Mouse (Mus musculus) limb, embryonic 13.5 days (tissue): Measurements from ENCODE around the gene Polr1e. TPM values are rescaled to one million over a fixed set of nuclear protein-coding genes. Genes with fewer than 3 reads are reported as not detected.
"Not testable (repeated sequence)": the region's sequence is repeated elsewhere in the genome, so short reads cannot be mapped to it uniquely, and the experiment has no call there.

ENCODE experiments used
- ATAC-seq: fragments of 200-750 bp; cut with Nextera tagmentation; 2 replicates; pipeline ENCODE4 v1.8.0; 2017; ENCODE audit warnings: low read depth, moderate number of reproducible peaks, moderate TSS enrichment; ENCODE audit not compliant: low FRiP score
- H3K27ac ChIP-seq: fragments of 300-500 bp; sonication (generic); 2 replicates; pipeline ENCODE4 v1.5.1; 2015; ENCODE audit warnings: inconsistent platforms, mild to moderate bottlenecking, moderate library complexity
- H3K27me3 ChIP-seq: fragments of 300-500 bp; sonication (generic); 2 replicates; pipeline ENCODE4 v1.6.1; 2015; ENCODE audit warnings: mild to moderate bottlenecking, inconsistent platforms
- H3K36me3 ChIP-seq: fragments of 300-500 bp; sonication (generic); 2 replicates; pipeline ENCODE4 v1.6.1; 2015; ENCODE audit warnings: inconsistent platforms, mild to moderate bottlenecking, moderate library complexity
- H3K4me1 ChIP-seq: fragments of 300-500 bp; sonication (generic); 2 replicates; pipeline ENCODE4 v1.6.1; 2015; ENCODE audit warnings: inconsistent platforms
- H3K4me2 ChIP-seq: fragments of 300-500 bp; sonication (generic); replicated peaks from 2 replicates; pipeline ENCODE4 v1.6.1; 2015; ENCODE audit warnings: inconsistent platforms, mild to moderate bottlenecking, moderate library complexity
- H3K4me3 ChIP-seq: fragments of 300-500 bp; sonication (generic); 2 replicates; pipeline ENCODE4 v1.5.1; 2015; ENCODE audit warnings: moderate library complexity, mild to moderate bottlenecking, inconsistent platforms
- H3K9ac ChIP-seq: fragments of 300-500 bp; sonication (generic); 2 replicates; pipeline ENCODE4 v1.6.1; 2015; ENCODE audit warnings: mild to moderate bottlenecking, inconsistent platforms
- H3K9me3 ChIP-seq: fragments of 300-500 bp; sonication (generic); 2 replicates; pipeline ENCODE4 v1.6.1; 2016; ENCODE audit warnings: inconsistent platforms
- WGBS: fragments of 180-500 bp; shearing (Covaris S2); methylation state at CpG from one replicate; pipeline ENCODE4 v1.1.7; 2015; 5-methylcytosine and 5-hydroxymethylcytosine counted together
- polyA plus RNA-seq: library from polyadenylated mRNA; unstranded; fragments of >200 nt; fragmentation: Nextera tagmentation; extraction: Ambion mirVana; gene quantifications from 2 replicates; pipeline ENCODE4 v1.2.1, GENCODE M21; 2015

The Polr1e gene
- polyA plus RNA-seq, 1 experiment from 2014 or later = 43.9 TPM

DNA sequence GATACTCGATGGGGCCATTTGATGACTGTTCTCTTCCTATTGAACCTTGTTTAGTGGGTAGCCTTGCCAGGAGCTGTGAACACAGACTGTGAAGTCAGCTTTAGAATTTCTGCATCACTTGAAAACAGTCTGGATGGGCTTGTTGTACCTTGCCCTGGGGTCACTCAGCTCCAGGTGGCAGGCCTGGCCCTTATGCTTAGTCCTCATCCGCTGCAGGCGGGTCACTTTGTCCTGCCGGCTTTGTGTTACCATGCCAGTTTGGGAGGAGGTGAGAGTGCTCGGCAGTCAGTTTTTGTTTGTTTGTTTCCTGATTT lies 36.5 kb upstream of the Polr1e start:
- peaks cover 33% of the 10 kb centered on the region for H3K36me3 ChIP-seq
- H3K27ac ChIP-seq = 0 out of 2 replicates have a peak overlapping the region, but pooled peaks have one; percentile 86
- peak overlapping the region; percentile 76 for H3K4me3 ChIP-seq
- H3K4me1 ChIP-seq = peaks cover 41% of the 10 kb centered on the region
- H3K27me3 ChIP-seq = no peaks in the 10 kb centered on the region
- H3K9me3 ChIP-seq = no peaks in the 10 kb centered on the region
- H3K9ac ChIP-seq = peak overlapping the region; percentile 84
- no peak for ATAC-seq
- H3K4me2 ChIP-seq = peak overlapping the region; percentile 93
- WGBS = 23% methylated on average over 5 of the region's 5 CpGs

DNA sequence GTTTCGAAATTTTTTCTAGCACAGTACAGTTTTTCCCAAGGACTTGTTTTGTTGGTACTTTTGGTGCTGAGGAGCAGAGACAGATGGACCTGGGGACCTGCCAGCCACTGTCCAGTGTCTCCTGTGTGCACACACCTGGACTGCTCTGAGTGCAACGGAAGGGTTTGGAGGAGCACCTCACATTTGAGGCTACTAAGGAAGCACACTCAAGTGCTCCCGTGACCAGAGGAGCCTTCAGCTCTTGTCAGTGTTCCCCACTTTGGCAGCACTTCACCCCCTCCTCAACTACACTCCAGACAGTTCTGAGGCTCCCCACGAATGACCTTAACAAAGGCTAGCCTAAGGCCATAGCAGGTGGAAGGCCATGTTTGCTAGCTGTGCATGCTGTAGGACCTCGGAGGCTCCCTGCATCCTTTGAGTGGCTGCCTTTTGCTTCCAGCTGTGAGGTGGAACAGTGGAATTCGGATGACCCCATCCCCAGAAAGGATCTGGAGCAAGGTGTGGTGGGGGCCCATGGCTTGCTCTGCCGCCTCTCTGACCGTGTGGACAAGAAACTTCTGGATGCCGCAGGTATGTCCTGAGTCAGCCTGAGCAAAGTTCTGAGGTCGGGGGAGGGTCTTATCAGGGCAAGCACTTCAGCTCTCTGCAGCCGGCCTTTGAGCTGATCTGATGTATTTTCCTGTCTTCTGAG lies 35.8 kb upstream of the Polr1e start:
- Histone ChIP-seq H3K4me2 (peak overlapping the region; percentile 93), H3K9me3 (no peaks in the 10 kb centered on the region), H3K27ac (no peak overlapping the region), H3K4me1 (peaks cover 41% of the 10 kb centered on the region), H3K9ac (peak overlapping the region; percentile 84; the same call in 1 of the 2 replicates), H3K27me3 (no peaks in the 10 kb centered on the region), H3K36me3 (peaks cover 40% of the 10 kb centered on the region), H3K4me3 (peak overlapping the region; percentile 76)
- ATAC-seq = no peak
- WGBS = 73% methylated on average over 11 of the region's 11 CpGs

DNA sequence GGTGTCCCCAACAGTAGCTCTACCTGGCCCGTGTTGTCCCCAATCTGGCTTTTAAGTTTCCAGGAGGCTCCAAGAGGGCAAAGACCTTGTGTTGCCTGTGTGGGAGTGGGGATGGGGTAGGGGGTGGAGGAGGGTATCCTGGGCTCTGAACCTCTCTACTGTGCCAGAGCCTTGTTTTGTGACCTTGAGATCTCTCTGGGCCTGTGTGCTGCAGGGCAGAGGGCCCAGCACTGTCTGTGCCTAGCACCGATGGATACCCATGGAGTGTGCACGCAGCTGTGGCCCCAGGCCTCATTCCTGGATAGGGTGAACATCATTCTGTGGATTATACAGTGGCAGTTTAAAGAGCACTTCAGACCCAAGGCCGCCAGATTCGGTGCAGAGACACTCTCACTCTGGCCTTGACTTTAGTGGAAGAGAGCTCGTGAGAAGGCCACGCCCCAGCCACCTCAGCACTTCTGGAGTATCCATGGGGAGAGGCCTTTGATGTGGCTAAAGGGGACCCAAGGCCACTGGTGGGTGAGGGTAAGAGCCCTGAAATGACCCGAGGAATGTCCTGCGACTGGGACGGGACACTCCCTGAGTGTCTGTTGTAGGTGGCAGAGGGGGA lies 35.1 kb upstream of the Polr1e start:
- ATAC-seq = no peak
- Histone ChIP-seq H3K27ac (no peak overlapping the region), H3K4me3 (no peak overlapping the region), H3K27me3 (no peaks in the 10 kb centered on the region), H3K4me2 (peak overlapping the region; percentile 93), H3K9ac (no peak overlapping the region), H3K4me1 (peaks cover 41% of the 10 kb centered on the region), H3K9me3 (no peaks in the 10 kb centered on the region), H3K36me3 (peaks cover 46% of the 10 kb centered on the region)
- 86% methylated on average over 10 of the region's 10 CpGs for WGBS

- peaks cover 86% of the 10 kb centered on the region for H3K36me3 ChIP-seq
- ATAC-seq = no peak
- H3K4me3 ChIP-seq = no peak overlapping the region
These were observed 27.8 kb upstream of the Polr1e start for GRCm38 (mm10) chr4:44990560-44990959.

GRCm38 (mm10) chr4:44992330-44992729 lies 26.1 kb upstream of the Polr1e start:
- ATAC-seq, H3K9ac ChIP-seq, H3K4me2 ChIP-seq, H3K27me3 ChIP-seq, H3K4me3 ChIP-seq, H3K27ac ChIP-seq, H3K4me1 ChIP-seq, H3K9me3 ChIP-seq: not testable (repeated sequence)
- H3K36me3 ChIP-seq = peaks cover 71% of the 10 kb centered on the region
- 88% methylated on average over 11 of the region's 11 CpGs for WGBS

More at GRCm38 (mm10) chr4:44990560-44990959, 27.8 kb upstream of the Polr1e start:
- Histone ChIP-seq H3K4me2 (no peak overlapping the region), H3K27me3 (no peaks in the 10 kb centered on the region), H3K27ac (no peak overlapping the region), H3K9ac (no peak overlapping the region), H3K9me3 (no peaks in the 10 kb centered on the region), H3K4me1 (no peaks in the 10 kb centered on the region)
- 90% methylated on average over 5 of the region's 5 CpGs for WGBS

DNA sequence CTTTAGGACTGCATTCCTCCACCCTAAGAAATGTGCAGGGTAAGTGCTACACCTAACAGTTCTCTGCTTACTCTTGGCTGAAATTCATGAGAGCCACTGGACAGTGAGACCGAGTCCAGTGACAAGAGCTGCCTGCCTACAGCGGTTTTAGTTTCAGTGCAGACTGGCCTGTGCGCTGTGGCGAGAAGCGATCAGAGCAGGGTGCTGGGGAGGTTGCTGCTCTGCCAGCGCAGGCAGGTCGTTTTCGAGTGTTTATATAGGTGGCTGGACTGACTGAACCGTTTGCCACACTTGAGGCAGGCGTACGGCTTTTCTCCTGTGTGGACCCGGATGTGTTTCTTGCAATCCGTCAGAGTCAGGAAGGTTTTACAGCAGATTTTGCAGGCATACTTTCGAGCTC lies 25.2 kb upstream of the Polr1e start:
- not testable (repeated sequence) for H3K27me3 ChIP-seq, H3K4me3 ChIP-seq, H3K9ac ChIP-seq, H3K4me2 ChIP-seq, H3K27ac ChIP-seq, ATAC-seq, H3K4me1 ChIP-seq, H3K9me3 ChIP-seq
- 80% methylated on average over 14 of the region's 14 CpGs for WGBS
- H3K36me3 ChIP-seq = peaks cover 65% of the 10 kb centered on the region

GRCm38 (mm10) chr4:44993847-44994246 lies 24.5 kb upstream of the Polr1e start:
- Histone ChIP-seq H3K9ac (no peak overlapping the region), H3K9me3 (no peaks in the 10 kb centered on the region), H3K27me3 (no peaks in the 10 kb centered on the region), H3K4me3 (no peak overlapping the region), H3K4me1 (no peaks in the 10 kb centered on the region; the same call in 1 of the 2 replicates), H3K4me2 (no peak overlapping the region), H3K27ac (no peak overlapping the region), H3K36me3 (peaks cover 59% of the 10 kb centered on the region)
- WGBS = 94% methylated on average over 9 of the region's 9 CpGs
- ATAC-seq = no peak

- Histone ChIP-seq H3K4me1 (no peaks in the 10 kb centered on the region; the same call in 1 of the 2 replicates), H3K4me3 (no peak overlapping the region), H3K9ac (no peak overlapping the region), H3K36me3 (peaks cover 49% of the 10 kb centered on the region), H3K4me2 (no peak overlapping the region), H3K9me3 (no peaks in the 10 kb centered on the region), H3K27ac (no peak overlapping the region), H3K27me3 (no peaks in the 10 kb centered on the region)
- no peak for ATAC-seq
- 89% methylated on average over 18 of the region's 18 CpGs for WGBS
These were observed 23.6 kb upstream of the Polr1e start for GRCm38 (mm10) chr4:44994776-44995175.

DNA sequence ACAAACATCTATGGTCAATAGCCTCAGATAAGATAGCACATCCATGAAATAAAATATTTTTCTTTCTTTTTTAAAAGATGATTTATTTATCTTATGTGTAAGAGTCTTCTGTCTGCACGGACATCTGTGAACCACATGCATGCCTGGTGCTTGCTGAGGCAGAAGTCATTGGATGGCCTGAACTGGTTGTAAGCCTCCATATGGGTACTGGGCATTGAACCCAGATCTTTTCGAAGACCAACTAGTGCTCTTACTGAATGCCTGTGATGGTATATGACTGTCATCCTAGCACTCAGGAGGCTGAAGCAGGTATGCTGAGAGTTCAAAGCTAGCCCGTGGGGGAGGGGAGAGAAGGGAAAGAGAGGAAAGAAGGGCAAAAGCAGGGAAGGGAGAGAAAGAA lies 20.3 kb upstream of the Polr1e start:
- 82% methylated on average over 3 of the region's 3 CpGs for WGBS

DNA sequence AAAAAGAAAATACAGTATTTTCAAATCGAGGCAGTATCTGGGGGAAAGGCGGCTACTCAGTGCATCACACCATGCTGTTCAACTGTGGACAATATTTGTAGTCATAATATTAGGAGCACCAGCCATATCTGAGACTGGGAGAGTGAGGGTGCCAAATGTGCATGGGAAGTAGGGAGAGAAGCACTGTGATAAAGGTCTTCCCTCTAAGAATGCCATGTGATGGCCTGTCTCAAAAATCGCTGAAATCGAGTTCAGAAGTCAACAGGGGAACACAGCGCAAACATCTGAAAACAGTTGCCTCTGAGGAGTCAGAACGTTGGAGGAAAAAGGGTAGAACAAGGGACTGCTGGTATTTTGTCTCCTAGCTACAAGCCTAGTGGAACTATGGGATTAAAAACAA lies 18.4 kb upstream of the Polr1e start:
- H3K9me3 ChIP-seq = no peaks in the 10 kb centered on the region
- H3K27me3 ChIP-seq = no peaks in the 10 kb centered on the region
- H3K27ac ChIP-seq = no peak overlapping the region
- H3K9ac ChIP-seq = no peak overlapping the region
- peaks cover 11% of the 10 kb centered on the region for H3K36me3 ChIP-seq
- WGBS = 90% methylated on average over 6 of the region's 6 CpGs
- no peak for ATAC-seq
- H3K4me3 ChIP-seq = no peak overlapping the region
- no peaks in the 10 kb centered on the region; the same call in 1 of the 2 replicates for H3K4me1 ChIP-seq
- no peak overlapping the region for H3K4me2 ChIP-seq

More for the DNA sequence above, 20.3 kb upstream of the Polr1e start:
- H3K36me3 ChIP-seq = peaks cover 25% of the 10 kb centered on the region
- no peak overlapping the region for H3K4me3 ChIP-seq
- H3K27me3 ChIP-seq = no peaks in the 10 kb centered on the region
- no peaks in the 10 kb centered on the region for H3K9me3 ChIP-seq
- no peak overlapping the region for H3K9ac ChIP-seq
- no peak overlapping the region for H3K4me2 ChIP-seq
- no peaks in the 10 kb centered on the region; the same call in 1 of the 2 replicates for H3K4me1 ChIP-seq
- no peak for ATAC-seq
- H3K27ac ChIP-seq = no peak overlapping the region

DNA sequence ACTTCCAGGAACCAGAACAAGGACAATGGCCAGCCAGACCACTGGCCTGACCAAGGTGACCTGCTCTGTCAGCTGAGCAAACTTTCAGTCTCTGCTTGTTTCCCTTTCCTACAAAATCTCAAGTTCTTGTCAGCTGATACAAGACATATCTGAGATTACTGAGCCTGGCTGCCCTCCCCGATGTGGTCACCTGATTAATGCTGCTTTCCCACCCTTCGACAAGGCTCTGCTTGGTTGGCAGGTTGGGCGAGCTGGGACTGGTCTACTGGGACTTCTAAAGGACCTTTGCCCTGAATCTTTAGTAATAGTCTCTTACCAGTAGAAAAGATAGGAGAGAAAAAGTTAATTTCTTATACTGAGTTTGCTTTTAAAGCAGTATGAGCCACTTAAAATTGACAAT lies 12.9 kb upstream of the Polr1e start:
- Histone ChIP-seq H3K27me3 (no peaks in the 10 kb centered on the region), H3K27ac (no peak overlapping the region), H3K9me3 (no peaks in the 10 kb centered on the region), H3K9ac (no peak overlapping the region), H3K4me2 (no peak overlapping the region), H3K4me3 (no peak overlapping the region), H3K4me1 (peaks cover 9% of the 10 kb centered on the region), H3K36me3 (0 out of 2 replicates have a peak, but pooled peaks cover 3% of the 10 kb centered on the region)
- WGBS = 77% methylated on average over 3 of the region's 3 CpGs
- ATAC-seq = no peak

GRCm38 (mm10) chr4:45010806-45011415 lies 7.5 kb upstream of the Polr1e start:
- Histone ChIP-seq H3K4me3 (peak overlapping the region; percentile 84), H3K36me3 (no peaks in the 10 kb centered on the region), H3K4me1 (peaks cover 24% of the 10 kb centered on the region), H3K4me2 (peak overlapping the region; percentile 80), H3K27me3 (no peaks in the 10 kb centered on the region), H3K27ac (peak overlapping the region; percentile 95), H3K9ac (peak overlapping the region; percentile 91), H3K9me3 (no peaks in the 10 kb centered on the region)
- 7% methylated on average over 11 of the region's 11 CpGs for WGBS
- ATAC-seq = no peak
